Mouse (Mus musculus) Patski (cell line): Measurements from ENCODE around the gene Acss1. TPM values are rescaled to one million over a fixed set of nuclear protein-coding genes. Genes with fewer than 3 reads are reported as not detected.
A peak's percentile ranks its signal among the peaks of the same experiment; 100 is the strongest.

Experiments used
- ATAC-seq: fragments of 100-300 bp; one replicate; pipeline ENCODE4 v1.8.0; 2021
- CTCF ChIA-PET: fragments of 350-600 bp; sonication (Branson Sonifier 250); formaldehyde crosslinking; loops from one replicate; lab custom pipeline; 2022; ENCODE audit warnings: inconsistent platforms; lab: Charles Lee
- POLR2A ChIA-PET: fragments of 350-600 bp; sonication (Branson Sonifier 250); formaldehyde crosslinking; loops from one replicate; lab custom pipeline; 2022; ENCODE audit warnings: antibody characterized with exemption, inconsistent platforms; lab: Charles Lee
- DNase-seq: peaks from one replicate; pipeline ENCODE4 v3.0.0-alpha.2; 2011; ENCODE audit warnings: low read depth, low spot score
- H3K27me3 ChIP-seq: fragments of 371-371 bp; one replicate; pipeline ENCODE4 v1.5.1; 2021
- CTCF ChIP-seq: fragments of 100-300 bp; IDR thresholded peaks from one replicate; pipeline ENCODE4 v1.5.1; 2021
- in situ Hi-C: fragments of 300-500 bp; cut with MboI; formaldehyde crosslinking; loops from 3 replicates; pipeline ENCODE4 v1.11.1; 2018; ENCODE audit warnings: low pct_unique_long_range_greater_than_20kb, mixed read lengths
- polyA plus RNA-seq: library from polyadenylated mRNA; unstranded; gene quantifications from one replicate; pipeline ENCODE4 v1.2.3, GENCODE M21; 2021

Acss1 gene
- polyA plus RNA-seq, 1 experiment from 2014 or later = 0.77 TPM

- in situ Hi-C loops = no loop called here
- CTCF ChIA-PET = interaction anchor here (0.9 to 1.3 kb wide), 2 partner anchors 8 to 9 kb away, joined by 3 read pairs; no protein-coding TSS in a partner anchor
- no peak for ATAC-seq
- no peaks in the 10 kb centered on the region for H3K27me3 ChIP-seq
- TF ChIP-seq CTCF = no peak
- no peak for DNase-seq
- POLR2A ChIA-PET = no interaction called here
Observed at GRCm38 (mm10) chr2:150656975-150657768, 11.1 kb downstream of the Acss1 start.

DNA sequence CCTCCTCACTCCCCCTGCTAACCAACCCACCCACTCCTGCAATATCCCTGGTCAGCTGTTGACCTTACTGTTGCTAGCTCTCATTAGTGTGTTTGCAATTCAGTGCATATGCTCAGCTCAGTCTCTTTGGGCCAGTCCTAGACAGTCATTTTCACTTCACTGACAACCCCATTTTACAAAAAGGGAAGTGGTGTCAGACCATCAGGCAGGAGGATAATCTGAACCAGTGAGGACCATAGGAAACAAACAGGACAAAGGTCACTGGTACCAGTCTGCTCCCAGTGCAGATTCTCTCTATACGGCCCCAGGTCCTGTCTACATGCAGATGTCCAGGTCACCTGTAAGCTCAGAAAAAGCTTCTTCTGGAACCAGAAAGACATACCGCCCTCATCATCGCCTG lies 12.2 kb downstream of the Acss1 start:
- POLR2A ChIA-PET = no interaction called here
- CTCF ChIA-PET = interaction anchor here (1.3 kb wide), 1 partner anchor 8 kb away, joined by 3 read pairs; no protein-coding TSS in a partner anchor
- in situ Hi-C loops = no loop called here
- TF ChIP-seq CTCF = no peak
- no peak for DNase-seq
- ATAC-seq = no peak
- H3K27me3 ChIP-seq = no peaks in the 10 kb centered on the region

DNA sequence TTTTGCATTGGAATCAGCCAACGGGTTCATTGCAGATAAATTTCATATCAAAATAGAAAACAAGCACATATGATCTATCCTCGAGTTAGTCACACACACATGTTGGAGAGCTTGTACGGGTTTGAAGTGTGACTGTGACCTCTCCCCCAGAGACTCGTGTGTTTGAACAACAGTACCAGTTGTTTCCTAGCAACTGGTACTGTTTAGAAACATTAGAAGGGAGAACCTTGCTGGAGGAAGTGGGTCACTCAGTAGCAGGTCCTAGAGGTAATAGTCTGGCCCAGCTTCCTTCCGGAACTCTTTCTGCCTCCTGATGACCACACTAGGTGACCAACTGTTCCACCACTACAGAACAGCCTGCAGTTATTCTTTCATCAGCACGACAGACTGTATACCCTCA lies 13.0 kb downstream of the Acss1 start:
- no peak for DNase-seq
- in situ Hi-C loops = no loop called here
- CTCF ChIA-PET = no interaction called here
- POLR2A ChIA-PET = no interaction called here
- TF ChIP-seq CTCF = no peak
- no peaks in the 10 kb centered on the region for H3K27me3 ChIP-seq
- ATAC-seq = no peak

DNA sequence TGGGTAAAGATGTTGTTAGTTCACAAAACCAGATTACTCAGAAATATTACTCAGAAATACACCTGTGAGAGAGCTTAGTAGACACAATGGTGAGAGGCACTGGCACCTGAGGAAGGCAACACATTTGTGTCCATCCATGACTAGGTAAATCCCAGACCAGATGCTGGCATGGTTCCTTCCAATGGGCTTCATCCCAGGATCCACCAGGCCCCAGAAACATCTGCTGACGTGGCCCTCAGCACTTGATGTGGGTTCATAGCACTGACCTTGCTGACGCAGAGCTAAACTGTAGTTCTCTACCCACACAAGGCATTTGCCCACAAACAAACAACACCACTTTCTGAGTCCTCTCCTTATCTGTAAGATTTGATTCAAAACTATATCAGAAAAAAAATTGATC lies 13.5 kb downstream of the Acss1 start:
- CTCF ChIA-PET = no interaction called here
- no peak for ATAC-seq
- POLR2A ChIA-PET = no interaction called here

DNA sequence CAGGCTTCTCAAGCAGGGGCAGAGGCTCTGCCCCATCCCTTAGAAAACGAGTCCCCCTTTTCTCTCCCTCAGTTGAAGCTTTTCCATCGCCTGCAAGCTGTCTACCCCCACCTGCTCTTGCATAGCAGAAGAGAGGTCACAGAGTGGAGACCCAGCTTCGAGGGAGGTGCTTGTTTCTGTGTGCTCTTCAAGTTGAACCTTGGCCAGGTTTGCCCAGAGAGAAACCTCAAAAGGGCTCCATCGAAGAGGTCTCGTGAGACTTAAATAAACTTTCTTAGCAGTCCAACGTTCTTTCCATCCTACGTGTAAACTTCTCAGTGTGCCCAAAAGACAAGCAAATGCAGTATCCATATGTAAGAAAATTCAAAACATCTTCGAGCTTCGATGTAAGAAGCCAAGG lies 16.9 kb downstream of the Acss1 start:
- POLR2A ChIA-PET = interaction anchor here (0.5 kb wide), 1 partner anchor 38 kb away, joined by 3 read pairs; no protein-coding TSS in a partner anchor
- ATAC-seq = no peak
- no peaks in the 10 kb centered on the region for H3K27me3 ChIP-seq
- no peak for TF ChIP-seq CTCF
- DNase-seq = no peak
- CTCF ChIA-PET = interaction anchor here (1.0 kb wide), 1 partner anchor 9 kb away, joined by 3 read pairs; no protein-coding TSS in a partner anchor
- in situ Hi-C loops = no loop called here

More for the DNA sequence above, 13.5 kb downstream of the Acss1 start:
- DNase-seq = no peak
- TF ChIP-seq CTCF = no peak
- no peaks in the 10 kb centered on the region for H3K27me3 ChIP-seq
- in situ Hi-C loops = no loop called here

- ChIA-PET POLR2A (no interaction called here), CTCF (interaction anchor here (1.0 kb wide), 1 partner anchor 9 kb away, joined by 3 read pairs; no protein-coding TSS in a partner anchor)
- ATAC-seq = peak; percentile 14
- TF ChIP-seq CTCF = no peak
- in situ Hi-C loops = no loop called here
- no peaks in the 10 kb centered on the region for H3K27me3 ChIP-seq
- DNase-seq = no peak
Observed at GRCm38 (mm10) chr2:150650511-150651074, 17.7 kb downstream of the Acss1 start.

DNA sequence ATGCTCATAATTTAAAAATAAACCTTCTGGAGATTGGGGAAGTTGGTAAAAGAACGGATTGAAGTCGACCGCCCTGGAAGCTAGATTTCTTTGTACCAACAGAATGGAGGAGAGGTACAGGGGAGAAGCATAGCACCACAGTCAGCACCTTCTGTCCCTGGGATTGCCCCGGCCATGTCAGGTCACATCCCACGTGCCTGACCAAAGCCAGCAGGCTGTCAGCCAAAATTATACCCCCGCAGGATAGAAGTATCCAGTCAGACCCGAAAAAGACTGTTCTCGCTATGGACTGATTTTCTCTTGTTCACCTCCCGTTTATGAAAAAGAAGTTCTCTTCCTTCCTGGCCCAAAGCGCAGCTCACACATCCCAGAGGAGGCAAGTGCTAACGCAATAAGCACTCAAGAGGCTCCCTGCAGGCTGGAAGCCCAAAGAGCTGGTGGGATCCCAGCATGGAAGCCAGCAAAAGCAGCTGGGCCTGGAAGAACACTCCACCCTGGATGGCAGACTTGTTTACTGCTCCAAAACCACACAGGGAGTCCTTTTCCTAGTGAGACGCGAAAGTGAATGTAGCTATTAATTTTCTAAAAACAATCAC lies 19.9 kb downstream of the Acss1 start:
- DNase-seq = no peak
- POLR2A ChIA-PET = no interaction called here
- no peak for TF ChIP-seq CTCF
- in situ Hi-C loops = no loop called here
- CTCF ChIA-PET = interaction anchor here (0.7 kb wide), 1 partner anchor 8 kb away, joined by 3 read pairs; no protein-coding TSS in a partner anchor
- H3K27me3 ChIP-seq = no peaks in the 10 kb centered on the region
- no peak for ATAC-seq

DNA sequence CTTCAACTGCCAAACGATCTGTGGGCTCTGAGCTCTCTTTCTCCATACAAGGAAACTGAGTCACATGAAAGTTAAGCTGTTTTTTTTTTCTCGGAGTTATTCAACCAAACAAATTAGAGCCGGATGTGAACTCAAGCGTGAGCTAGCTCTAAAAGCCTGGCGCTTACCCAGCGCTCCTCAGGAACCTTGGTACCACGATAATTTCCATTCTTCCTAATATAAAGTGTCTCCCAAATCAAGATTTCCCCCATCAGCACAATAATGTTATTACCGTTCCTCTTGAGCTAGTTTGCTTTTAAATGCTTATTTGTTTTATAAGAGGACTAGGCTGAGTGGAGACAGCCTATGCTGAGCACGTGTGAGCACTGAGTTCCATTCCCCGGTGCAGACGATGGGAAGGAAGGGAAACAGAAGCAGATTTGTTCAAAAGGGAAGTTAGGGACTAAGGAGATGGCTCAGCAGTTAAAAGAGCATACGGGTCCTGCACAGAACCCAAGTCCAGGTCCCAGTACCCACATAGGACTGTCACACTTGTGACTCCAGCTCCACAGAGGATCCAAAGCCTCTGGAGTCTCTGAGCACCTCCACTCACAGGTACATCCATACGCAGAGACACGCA lies 20.5 kb downstream of the Acss1 start:
- no peaks in the 10 kb centered on the region for H3K27me3 ChIP-seq
- ATAC-seq (no peak), DNase-seq (no peak)
- no peak for TF ChIP-seq CTCF
- in situ Hi-C loops = no loop called here
- POLR2A ChIA-PET = no interaction called here
- CTCF ChIA-PET = interaction anchor here (0.7 kb wide), 1 partner anchor 9 kb away, joined by 3 read pairs; no protein-coding TSS in a partner anchor

DNA sequence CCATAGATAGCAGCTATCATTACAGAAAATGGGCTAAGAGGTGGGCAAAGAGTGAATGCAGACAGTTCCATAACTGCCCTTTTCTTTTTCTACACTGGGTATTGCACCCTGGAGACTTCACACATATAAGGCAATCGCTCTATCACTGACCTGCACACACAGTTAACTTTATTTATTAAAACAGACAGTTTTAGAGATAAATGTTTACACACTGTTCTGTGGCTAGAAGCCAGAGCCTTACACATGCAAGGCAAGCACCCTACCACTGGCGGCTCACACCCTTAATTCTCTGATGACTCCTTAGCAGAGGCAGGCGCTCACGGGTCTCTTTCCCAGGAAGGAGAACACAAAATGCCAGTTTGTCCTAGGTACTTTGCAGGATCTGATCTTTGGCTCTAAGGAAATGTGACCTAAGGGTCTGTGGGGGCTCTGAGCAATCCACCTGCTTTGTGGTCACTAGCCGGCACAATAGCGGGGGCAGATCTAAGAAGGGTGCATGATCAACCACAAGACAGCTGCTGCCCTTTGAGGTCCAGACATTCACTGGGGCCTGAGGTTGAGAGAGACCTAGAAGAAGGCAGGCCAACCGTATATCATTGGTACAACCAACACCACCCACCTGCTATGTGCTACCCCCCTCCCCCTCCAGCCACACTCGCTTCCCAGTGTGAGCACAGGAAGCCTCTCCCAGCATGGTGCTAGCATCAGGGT lies 21.7 kb downstream of the Acss1 start:
- TF ChIP-seq CTCF = no peak
- in situ Hi-C loops = no loop called here
- POLR2A ChIA-PET = no interaction called here
- CTCF ChIA-PET = interaction anchor here (1.3 kb wide), 1 partner anchor 32 kb away, joined by 3 read pairs; no protein-coding TSS in a partner anchor
- DNase-seq (no peak), ATAC-seq (no peak)
- H3K27me3 ChIP-seq = no peaks in the 10 kb centered on the region

DNA sequence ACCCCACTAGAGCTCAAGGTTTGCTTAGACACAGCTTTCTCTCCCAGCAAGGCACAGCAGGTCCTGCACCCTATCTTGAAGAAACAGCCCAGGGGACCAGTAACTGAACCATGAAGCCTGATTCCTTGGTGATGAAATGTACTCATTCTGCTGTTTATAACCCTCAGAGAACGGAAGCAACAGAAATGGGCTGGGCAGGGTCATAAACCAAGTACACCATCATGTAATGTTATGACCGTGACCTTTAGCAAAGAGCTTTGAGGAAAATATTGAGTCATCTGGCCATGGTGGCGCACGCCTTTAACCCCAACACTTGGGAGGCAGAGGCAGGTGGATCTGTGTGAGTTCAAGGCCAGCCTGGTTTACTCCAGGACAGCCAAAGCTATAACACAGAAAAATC lies 23.1 kb downstream of the Acss1 start:
- no peak for TF ChIP-seq CTCF
- H3K27me3 ChIP-seq = no peaks in the 10 kb centered on the region
- no peak for DNase-seq
- ChIA-PET POLR2A (no interaction called here), CTCF (interaction anchor here (1.3 to 1.6 kb wide), 2 partner anchors 29 to 33 kb away, joined by 3 read pairs; no protein-coding TSS in a partner anchor)
- ATAC-seq = no peak
- in situ Hi-C loops = no loop called here
